Mouse (Mus musculus): Measurements from ENCODE around the gene Gpr21. TPM values are rescaled to one million over a fixed set of nuclear protein-coding genes. Genes with fewer than 3 reads are reported as not detected.
"Not testable (repeated sequence)": the region's sequence is repeated elsewhere in the genome, so short reads cannot be mapped to it uniquely, and the experiment has no call there.

Gpr21 gene
- 16.0 and 16.3 TPM in 2 replicates for polyA plus RNA-seq (2015; fragmentation: Nextera tagmentation; extraction: Ambion mirVana)

DNA sequence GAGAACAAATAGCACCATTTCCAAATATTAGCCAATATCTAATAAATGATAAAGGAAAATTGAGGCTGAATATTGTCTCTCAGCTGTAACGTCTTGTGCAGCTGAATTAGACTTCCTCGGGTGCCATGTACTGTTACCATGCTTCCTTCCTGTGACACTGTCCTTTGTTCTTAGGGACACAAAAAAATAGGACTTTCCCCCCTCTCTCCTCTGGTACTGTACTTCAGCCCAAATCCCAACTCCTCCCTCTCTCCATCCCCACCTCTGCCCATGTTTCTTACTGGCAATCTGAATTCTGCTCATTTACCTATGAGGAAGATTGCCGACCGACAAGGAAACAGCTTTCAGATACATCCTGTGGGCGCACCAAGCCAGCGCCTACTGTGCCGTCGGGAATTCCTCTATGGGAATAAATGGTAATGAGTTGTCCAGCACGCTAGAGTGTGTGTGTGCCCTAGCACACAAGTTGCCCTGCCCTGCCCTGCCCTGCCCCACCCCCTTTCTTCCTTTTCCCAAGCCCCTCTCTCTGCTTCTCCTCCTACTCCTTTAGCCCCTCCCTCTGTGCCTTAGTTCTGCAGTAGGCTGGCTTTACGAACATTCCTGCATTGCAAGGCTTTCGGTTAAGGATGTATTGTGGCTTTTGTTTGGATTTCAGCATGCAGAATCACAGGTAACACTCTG lies at the start of gene Gpr21:
Gene Gpr21 (plus strand): TSS at position 303 of the 681 bp plus-strand sequence.
- 14% methylated on average over 11 of the region's 11 CpGs for WGBS
- Histone ChIP-seq H3K27ac (replicated peaks) (peak within 1 kb of the TSS; percentile 90), H3K4me3 (peak within 1 kb of the TSS; percentile 48), H3K4me1 (replicated peaks) (peaks cover 36% of the 10 kb centered on the region), H3K4me2 (peak within 1 kb of the TSS; percentile 59), H3K9ac (peak within 1 kb of the TSS; percentile 46), H3K36me3 (peaks cover 11% of the 10 kb centered on the region), H3K9me3 (no peaks in the 10 kb centered on the region), H3K27me3 (no peaks in the 10 kb centered on the region)
- ATAC-seq (ENCODE audit: low FRiP score, low read depth): peak; percentile 87

DNA sequence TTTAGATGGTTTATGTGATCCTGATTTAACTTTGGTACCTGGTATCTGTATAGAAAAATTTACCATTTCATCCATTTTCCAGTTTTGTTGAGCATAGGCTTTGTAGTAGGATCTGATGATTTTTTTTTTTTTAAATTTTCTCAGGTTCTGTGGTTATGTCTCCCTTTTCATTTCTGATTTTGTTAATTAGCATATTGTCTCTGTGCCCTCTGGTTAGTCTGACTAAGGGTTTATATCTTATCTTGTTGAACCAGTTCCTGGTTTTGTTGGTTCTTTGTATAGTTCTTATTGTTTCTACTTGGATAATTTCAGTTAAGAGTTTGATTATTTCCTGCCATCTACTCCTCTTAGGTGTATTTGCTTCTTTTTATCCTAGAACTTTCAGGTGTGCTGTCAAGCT lies 36.6 kb upstream of the Gpr21 start:
- ATAC-seq (ENCODE audit: low FRiP score, low read depth): no peak
- Histone ChIP-seq H3K4me3 (no peak overlapping the region), H3K9ac (no peak overlapping the region), H3K27me3 (no peaks in the 10 kb centered on the region), H3K27ac (replicated peaks) (no peak overlapping the region), H3K36me3 (peaks cover 58% of the 10 kb centered on the region), H3K4me2 (no peak overlapping the region), H3K4me1 (replicated peaks) (no peaks in the 10 kb centered on the region), H3K9me3 (no peaks in the 10 kb centered on the region)

DNA sequence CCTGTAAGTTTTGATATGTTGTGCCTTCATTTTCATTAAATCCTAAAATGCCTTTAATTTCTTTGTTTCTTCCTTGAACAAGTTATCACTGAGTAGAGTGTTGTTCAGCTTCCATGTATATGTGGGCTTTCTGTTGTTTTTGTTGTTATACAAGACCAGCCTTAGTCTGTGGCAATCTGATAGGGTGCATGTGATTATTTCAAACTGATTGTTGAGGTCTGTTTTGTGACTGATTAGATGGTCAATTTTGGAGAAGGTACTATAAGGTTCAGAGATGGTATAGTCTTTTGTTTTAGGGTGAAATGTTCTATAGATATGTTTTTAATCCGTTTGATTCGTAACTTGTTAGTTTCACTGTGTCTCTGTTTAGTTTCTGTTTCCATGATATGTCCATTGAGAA lies 36.1 kb upstream of the Gpr21 start:
- Histone ChIP-seq H3K4me3 (no peak overlapping the region), H3K27me3 (no peaks in the 10 kb centered on the region), H3K4me1 (replicated peaks) (no peaks in the 10 kb centered on the region), H3K36me3 (peaks cover 58% of the 10 kb centered on the region), H3K4me2 (no peak overlapping the region), H3K27ac (replicated peaks) (no peak overlapping the region), H3K9me3 (no peaks in the 10 kb centered on the region), H3K9ac (no peak overlapping the region)
- no peak for ATAC-seq (ENCODE audit: low FRiP score, low read depth)
- WGBS: 98% methylated on average over 2 of the region's 2 CpGs

DNA sequence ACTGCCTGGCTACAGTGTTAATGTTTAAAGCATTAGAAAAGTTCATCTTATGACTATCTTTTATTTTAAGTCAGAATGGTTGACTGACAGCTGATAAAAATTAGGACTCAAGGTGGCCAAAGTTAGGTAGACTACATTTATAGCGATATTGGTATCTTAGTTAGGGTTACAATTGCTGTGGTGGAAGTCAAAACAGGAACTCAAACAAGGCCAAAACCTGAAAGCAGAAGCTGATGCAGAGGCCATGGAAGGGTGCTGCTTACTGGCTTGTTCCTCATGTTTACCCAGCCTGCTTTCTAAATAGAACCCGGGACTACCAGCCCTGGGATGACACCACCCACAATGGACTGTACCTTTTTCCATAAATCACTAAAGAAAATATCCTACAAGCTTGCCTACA lies 32.0 kb upstream of the Gpr21 start:
- Histone ChIP-seq H3K27ac (replicated peaks) (no peak overlapping the region), H3K4me2 (no peak overlapping the region), H3K9ac (no peak overlapping the region), H3K9me3 (no peaks in the 10 kb centered on the region), H3K36me3 (peaks cover 47% of the 10 kb centered on the region), H3K4me1 (replicated peaks) (no peaks in the 10 kb centered on the region), H3K4me3 (no peak overlapping the region), H3K27me3 (no peaks in the 10 kb centered on the region)
- ATAC-seq (ENCODE audit: low FRiP score, low read depth): no peak
- 90% methylated on average over 2 of the region's 2 CpGs for WGBS

DNA sequence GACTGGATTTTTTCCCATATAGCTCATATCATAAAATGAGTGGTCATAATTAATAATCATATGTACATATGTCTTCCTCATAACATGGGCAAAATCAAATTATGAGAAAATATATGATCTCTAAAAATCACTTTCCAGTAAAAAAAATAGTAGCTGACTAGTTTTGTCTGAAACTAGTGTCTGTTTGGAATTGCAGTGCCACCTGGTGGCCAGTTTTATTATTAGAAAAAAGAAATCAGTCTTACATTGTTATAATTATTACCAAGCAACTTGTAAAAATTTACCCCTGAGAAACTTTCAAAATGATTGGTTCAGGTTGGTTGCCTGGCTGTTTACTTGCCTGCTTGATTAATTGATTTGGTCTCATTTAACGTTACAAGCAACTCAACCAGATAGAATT lies 30.8 kb upstream of the Gpr21 start:
- no peak for ATAC-seq (ENCODE audit: low FRiP score, low read depth)
- no peak overlapping the region for H3K9ac ChIP-seq
- no peak overlapping the region for H3K4me3 ChIP-seq
- peaks cover 51% of the 10 kb centered on the region for H3K36me3 ChIP-seq
- no peak overlapping the region for H3K4me2 ChIP-seq
- no peaks in the 10 kb centered on the region for H3K9me3 ChIP-seq
- 79% methylated on average over 1 of the region's 1 CpGs for WGBS
- no peaks in the 10 kb centered on the region for H3K4me1 ChIP-seq (replicated peaks)
- H3K27ac ChIP-seq (replicated peaks): no peak overlapping the region
- no peaks in the 10 kb centered on the region for H3K27me3 ChIP-seq

DNA sequence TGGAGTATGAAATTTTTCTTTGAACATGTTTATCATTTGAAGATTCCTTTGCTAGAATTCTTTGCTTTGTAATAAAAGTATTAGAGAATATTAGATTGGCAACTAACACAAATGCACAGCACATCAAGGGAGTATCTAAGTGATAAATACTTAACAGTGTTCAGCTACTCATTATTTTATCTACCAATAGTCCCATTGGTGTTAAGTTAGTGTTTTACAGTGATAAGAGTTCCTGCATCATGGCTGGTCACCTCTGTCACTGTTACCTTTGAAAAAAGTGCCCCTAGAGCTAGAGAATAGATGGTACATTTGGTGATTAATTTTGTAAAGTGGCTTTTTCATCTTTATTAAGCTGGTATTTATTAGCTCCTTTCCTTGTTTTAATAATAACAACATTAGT lies 29.7 kb upstream of the Gpr21 start:
- ATAC-seq (ENCODE audit: low FRiP score, low read depth): no peak
- Histone ChIP-seq H3K4me3 (no peak overlapping the region), H3K9ac (no peak overlapping the region), H3K4me2 (no peak overlapping the region), H3K4me1 (replicated peaks) (no peaks in the 10 kb centered on the region), H3K9me3 (no peaks in the 10 kb centered on the region), H3K27me3 (no peaks in the 10 kb centered on the region), H3K36me3 (peaks cover 57% of the 10 kb centered on the region), H3K27ac (replicated peaks) (no peak overlapping the region)

DNA sequence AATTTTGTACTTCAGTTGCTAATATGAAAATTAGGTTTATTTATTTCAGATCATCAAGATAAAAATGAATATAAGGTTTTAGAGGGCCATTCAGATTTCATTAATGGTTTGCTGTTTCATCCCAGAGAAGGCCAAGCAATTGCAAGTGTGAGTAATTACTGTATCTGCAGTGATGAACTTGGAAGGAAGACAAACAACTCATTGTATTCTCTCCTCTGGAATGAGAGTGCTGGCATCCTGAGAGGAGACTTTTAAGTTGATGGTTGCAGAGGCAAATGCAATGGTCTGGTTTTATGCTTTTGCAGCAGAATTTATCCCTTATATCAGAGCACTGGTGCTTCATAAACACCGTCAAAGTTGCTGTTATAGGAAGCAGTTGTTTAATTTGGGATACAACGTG lies 27.2 kb upstream of the Gpr21 start:
- Histone ChIP-seq H3K4me1 (replicated peaks) (no peaks in the 10 kb centered on the region), H3K27me3 (no peaks in the 10 kb centered on the region), H3K4me2 (no peak overlapping the region), H3K9me3 (no peaks in the 10 kb centered on the region), H3K27ac (replicated peaks) (no peak overlapping the region), H3K4me3 (no peak overlapping the region), H3K9ac (no peak overlapping the region), H3K36me3 (peaks cover 62% of the 10 kb centered on the region)
- no peak for ATAC-seq (ENCODE audit: low FRiP score, low read depth)
- WGBS: 95% methylated on average over 2 of the region's 2 CpGs

DNA sequence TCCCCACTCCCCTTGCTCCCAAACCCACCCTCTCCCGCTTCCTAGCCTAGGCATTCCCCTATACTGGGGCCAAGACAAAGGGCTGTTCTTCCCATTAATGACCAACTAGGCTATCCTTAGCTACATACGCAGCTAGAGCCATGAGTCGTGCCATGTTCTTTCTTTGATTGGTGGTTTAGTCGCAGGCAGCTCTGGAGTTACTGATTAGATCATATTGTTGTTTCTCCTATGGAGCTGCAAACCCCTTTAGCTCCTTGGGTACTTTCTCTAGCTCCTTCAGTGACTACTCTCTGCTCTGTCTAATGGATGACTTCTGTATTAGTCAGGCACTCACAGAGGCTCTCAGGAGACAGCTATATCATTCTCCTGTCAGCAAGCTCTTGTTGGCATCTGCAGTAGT lies 18.8 kb upstream of the Gpr21 start:
- peaks cover 42% of the 10 kb centered on the region for H3K36me3 ChIP-seq
- no peak for ATAC-seq (ENCODE audit: low FRiP score, low read depth)
- no peaks in the 10 kb centered on the region for H3K27me3 ChIP-seq
- no peak overlapping the region for H3K4me2 ChIP-seq
- 97% methylated on average over 4 of the region's 4 CpGs for WGBS
- H3K9ac ChIP-seq: no peak overlapping the region
- H3K27ac ChIP-seq (replicated peaks): no peak overlapping the region
- H3K4me3 ChIP-seq: no peak overlapping the region
- no peaks in the 10 kb centered on the region for H3K9me3 ChIP-seq
- H3K4me1 ChIP-seq (replicated peaks): no peaks in the 10 kb centered on the region

DNA sequence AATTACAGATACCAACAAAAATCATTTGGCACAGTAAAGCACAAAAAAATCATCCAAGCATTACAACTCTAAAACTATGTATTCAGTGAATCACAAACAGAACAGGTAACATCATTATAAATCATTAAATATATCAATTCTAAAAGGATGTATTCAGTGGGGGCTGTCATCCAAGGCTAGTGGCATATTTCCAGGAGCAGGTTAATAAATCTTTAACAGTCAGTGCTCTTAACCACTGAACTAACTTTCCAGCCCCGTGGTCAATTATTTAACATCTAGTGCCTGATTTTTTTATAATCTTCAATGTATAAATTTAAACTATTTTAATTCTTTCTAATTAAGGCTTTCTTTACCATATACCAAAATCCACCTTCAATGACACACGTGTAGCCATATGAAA lies 10.3 kb upstream of the Gpr21 start:
- not testable (repeated sequence) for H3K27me3 ChIP-seq; H3K4me1 ChIP-seq (replicated peaks); H3K9ac ChIP-seq; H3K4me2 ChIP-seq; ATAC-seq (ENCODE audit: low FRiP score, low read depth); H3K9me3 ChIP-seq; H3K4me3 ChIP-seq; H3K27ac ChIP-seq (replicated peaks)
- H3K36me3 ChIP-seq: peaks cover 41% of the 10 kb centered on the region
- WGBS: 94% methylated on average over 2 of the region's 2 CpGs

DNA sequence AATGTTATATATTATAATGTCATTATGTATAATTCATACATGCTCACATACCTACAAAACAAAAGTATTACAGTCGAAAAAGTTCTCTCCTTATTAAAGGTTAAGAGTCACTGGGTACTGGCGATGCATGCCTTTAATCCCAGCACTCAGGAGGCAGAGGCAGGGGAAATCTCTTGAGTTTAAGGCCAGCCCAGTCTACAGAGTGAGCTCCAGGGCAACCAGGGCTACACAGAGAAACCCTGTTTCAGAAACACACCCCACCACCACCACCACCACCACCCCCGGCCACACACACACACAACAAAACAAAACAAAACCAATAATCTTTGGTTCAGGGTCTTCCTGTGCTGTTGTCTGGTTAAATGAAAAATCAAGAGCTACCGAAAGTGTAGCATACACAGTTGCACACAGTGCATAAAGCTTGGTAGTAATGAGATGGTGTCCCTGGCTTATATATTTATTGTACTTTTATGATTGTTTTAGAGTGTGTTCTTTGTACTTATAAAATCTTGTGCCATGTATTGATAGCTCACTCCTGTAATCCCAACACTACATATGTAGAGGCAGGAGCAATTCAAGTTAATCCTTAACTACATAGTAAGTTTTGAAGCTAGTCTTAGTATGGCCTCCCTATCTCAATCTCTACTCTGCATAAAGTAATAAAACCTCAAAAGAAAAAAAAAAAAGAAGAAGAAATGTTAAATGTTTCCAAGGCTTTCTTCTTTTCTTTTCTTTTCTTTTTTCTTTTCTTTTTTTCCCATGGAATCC lies 4.8 kb upstream of the Gpr21 start:
- ATAC-seq (ENCODE audit: low FRiP score, low read depth): no peak
- Histone ChIP-seq H3K4me2 (no peak overlapping the region), H3K9me3 (no peaks in the 10 kb centered on the region), H3K4me1 (replicated peaks) (no peaks in the 10 kb centered on the region; the same call in 1 of the 2 replicates), H3K4me3 (no peak overlapping the region), H3K27ac (replicated peaks) (no peak overlapping the region), H3K9ac (no peak overlapping the region), H3K36me3 (peaks cover 27% of the 10 kb centered on the region), H3K27me3 (no peaks in the 10 kb centered on the region)
- 92% methylated on average over 4 of the region's 4 CpGs for whole genome bisulfite sequencing

DNA sequence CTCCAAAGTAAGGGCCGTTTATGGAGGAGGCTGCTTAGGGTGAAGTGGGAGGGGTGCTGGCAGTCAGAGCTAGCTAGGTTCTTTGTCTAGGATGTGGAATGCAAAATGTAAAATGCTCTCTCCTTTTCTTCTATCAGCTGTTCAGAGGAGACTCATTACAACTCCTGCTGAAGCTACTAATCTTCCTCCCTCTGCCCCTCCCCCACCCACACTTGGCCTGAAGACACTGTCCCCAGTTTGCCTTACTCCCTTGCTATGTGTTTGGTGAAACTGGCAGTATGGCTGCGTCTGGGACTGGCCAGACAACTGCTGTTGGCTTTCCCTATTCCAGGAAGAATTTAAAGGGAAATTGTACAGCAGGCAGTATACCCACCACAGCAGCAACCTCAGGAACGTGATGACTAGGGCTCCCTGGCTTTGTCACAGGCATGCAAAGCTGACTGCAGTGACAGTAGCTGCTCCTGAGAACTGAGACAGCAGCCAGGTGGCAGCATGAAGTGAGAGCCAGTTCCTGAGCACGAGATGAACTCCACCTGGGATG lies 860 bp downstream of the Gpr21 start:
- Histone ChIP-seq H3K27ac (replicated peaks) (peak overlapping the region; percentile 90), H3K27me3 (no peaks in the 10 kb centered on the region), H3K4me1 (replicated peaks) (peaks cover 39% of the 10 kb centered on the region), H3K36me3 (peaks cover 11% of the 10 kb centered on the region), H3K4me2 (peak overlapping the region; percentile 59), H3K9ac (peak overlapping the region; percentile 46), H3K4me3 (peak overlapping the region; percentile 48), H3K9me3 (no peaks in the 10 kb centered on the region)
- 20% methylated on average over 4 of the region's 4 CpGs for WGBS
- peak; percentile 74 for ATAC-seq (ENCODE audit: low FRiP score, low read depth)

DNA sequence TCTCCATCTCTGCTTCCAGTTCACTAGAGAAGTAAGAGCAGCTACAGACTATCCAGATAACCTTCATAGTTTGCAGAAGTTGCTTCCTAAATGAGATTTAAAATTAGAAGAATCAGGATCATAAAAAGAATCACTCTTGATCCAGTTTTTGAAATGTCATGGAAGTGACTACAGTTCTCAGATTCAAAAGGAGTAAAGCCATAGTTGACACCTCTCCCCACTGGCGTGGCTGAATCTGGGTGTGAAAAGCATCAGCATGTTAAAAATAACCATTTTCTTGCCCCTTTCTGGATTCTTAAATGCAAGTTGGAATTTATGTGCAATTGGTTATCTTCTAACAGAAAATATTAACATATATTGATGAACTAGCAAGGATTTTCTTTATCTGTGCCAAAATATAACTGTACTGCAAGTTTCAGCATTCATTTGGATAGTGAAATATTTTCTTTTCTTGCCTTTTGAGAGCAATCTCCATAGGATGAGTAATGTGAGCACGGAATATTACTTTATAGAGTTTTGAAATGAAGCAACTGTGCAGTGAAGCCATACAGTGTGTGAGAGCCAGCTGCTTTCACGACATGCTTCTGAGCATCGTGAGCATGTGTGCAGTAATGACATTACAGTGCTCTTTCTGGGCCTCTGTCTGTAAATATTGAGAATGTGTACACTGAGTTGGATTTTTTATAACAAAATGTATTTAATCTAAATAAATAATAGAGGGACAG lies 2.6 kb downstream of the Gpr21 start:
- ATAC-seq (ENCODE audit: low FRiP score, low read depth): no peak
- 66% methylated on average over 4 of the region's 4 CpGs for whole genome bisulfite sequencing
- H3K4me1 ChIP-seq (replicated peaks): peaks cover 39% of the 10 kb centered on the region
- peak overlapping the region; percentile 59 for H3K4me2 ChIP-seq
- H3K36me3 ChIP-seq: no peaks in the 10 kb centered on the region
- H3K27ac ChIP-seq (replicated peaks): no peak overlapping the region
- no peaks in the 10 kb centered on the region for H3K9me3 ChIP-seq
- H3K4me3 ChIP-seq: peak overlapping the region; percentile 48
- H3K9ac ChIP-seq: 0 out of 2 replicates have a peak overlapping the region, but pooled peaks have one; percentile 46
- H3K27me3 ChIP-seq: no peaks in the 10 kb centered on the region
